Mouse (Mus musculus) ES-Bruce4 (cell line): ENCODE measurements around the gene Kcnj5. TPM values are rescaled to one million over a fixed set of nuclear protein-coding genes. Genes with fewer than 3 reads are reported as not detected.

Experiments used
- H3K27ac ChIP-seq: 2 replicates; pipeline ENCODE4 v1.5.1; 2012; ENCODE audit warnings: low read length, inconsistent platforms; ENCODE audit not compliant: insufficient read depth
- H3K27me3 ChIP-seq: 2 replicates; pipeline ENCODE4 v1.6.1; 2012; ENCODE audit warnings: mild to moderate bottlenecking, low read length, inconsistent platforms; ENCODE audit not compliant: control insufficient read depth, poor library complexity, insufficient read depth, severe bottlenecking
- H3K36me3 ChIP-seq: 2 replicates; pipeline ENCODE4 v1.6.1; 2012; ENCODE audit warnings: inconsistent platforms, mild to moderate bottlenecking, low read length, moderate library complexity; ENCODE audit not compliant: control insufficient read depth, poor library complexity, insufficient read depth, severe bottlenecking
- H3K4me1 ChIP-seq: one replicate; pipeline ENCODE4 v1.8.1; 2011; ENCODE audit warnings: low read length; ENCODE audit not compliant: control insufficient read depth, insufficient read depth
- H3K4me3 ChIP-seq: 2 replicates; pipeline ENCODE4 v1.5.1; 2011; ENCODE audit warnings: low read depth, mild to moderate bottlenecking, low read length
- H3K9ac ChIP-seq: 2 replicates; pipeline ENCODE4 v1.6.1; 2012; ENCODE audit warnings: low read depth, mild to moderate bottlenecking, inconsistent platforms; ENCODE audit not compliant: poor library complexity, severe bottlenecking
- H3K9me3 ChIP-seq: replicated peaks from 2 replicates; pipeline ENCODE4 v1.6.1; 2012; ENCODE audit warnings: mild to moderate bottlenecking, low read length, inconsistent platforms; ENCODE audit not compliant: control insufficient read depth, poor library complexity, insufficient read depth, severe bottlenecking
- CTCF ChIP-seq: IDR thresholded peaks from one replicate; pipeline ENCODE4 v1.8.1; 2011; ENCODE audit warnings: low read depth, low read length
- EP300 ChIP-seq: IDR thresholded peaks from 2 replicates; pipeline ENCODE4 v1.6.1; 2011; ENCODE audit warnings: low read depth, low read length; ENCODE audit not compliant: insufficient read depth
- POLR2A ChIP-seq: IDR thresholded peaks from one replicate; pipeline ENCODE4 v1.8.1; 2011; ENCODE audit warnings: low read length; ENCODE audit not compliant: insufficient read depth
- polyA plus RNA-seq: library from polyadenylated mRNA; stranded (reverse); fragments of >200 nt; gene quantifications from 2 replicates; pipeline ENCODE4 v1.2.4, GENCODE M21; 2011; ENCODE audit warnings: low read depth; ENCODE audit not compliant: missing spikeins, insufficient read depth, insufficient read length

Gene Kcnj5
- polyA plus RNA-seq, 1 experiment = not detected

- Histone ChIP-seq H3K27me3 (peaks cover 7% of the 10 kb centered on the region), H3K27ac (no peak overlapping the region), H3K4me3 (no peak overlapping the region), H3K4me1 (no peaks in the 10 kb centered on the region), H3K9ac (no peak overlapping the region), H3K9me3 (no peaks in the 10 kb centered on the region), H3K36me3 (no peaks in the 10 kb centered on the region)
- TF ChIP-seq POLR2A = no peak
- TF ChIP-seq EP300 = no peak
Observed at GRCm38 (mm10) chr9:32340831-32341230, 3.3 kb downstream of the Kcnj5 start.

GRCm38 (mm10) chr9:32335389-32336150, 8.6 kb downstream of the Kcnj5 start:
- H3K27me3 ChIP-seq = no peaks in the 10 kb centered on the region
- H3K27ac ChIP-seq = no peak overlapping the region
- no peaks in the 10 kb centered on the region for H3K36me3 ChIP-seq
- H3K9ac ChIP-seq = no peak overlapping the region
- no peaks in the 10 kb centered on the region for H3K4me1 ChIP-seq
- H3K4me3 ChIP-seq = no peak overlapping the region
- no peaks in the 10 kb centered on the region; the same call in 1 of the 2 replicates for H3K9me3 ChIP-seq
- no peak for TF ChIP-seq CTCF
- TF ChIP-seq EP300 = no peak
- no peak for TF ChIP-seq POLR2A

GRCm38 (mm10) chr9:32331162-32331561, 13.0 kb downstream of the Kcnj5 start:
- H3K9me3 ChIP-seq = no peaks in the 10 kb centered on the region; the same call in 1 of the 2 replicates
- TF ChIP-seq POLR2A (no peak), CTCF (no peak), EP300 (no peak)
- no peak overlapping the region for H3K27ac ChIP-seq
- H3K9ac ChIP-seq = no peak overlapping the region
- no peaks in the 10 kb centered on the region for H3K4me1 ChIP-seq
- no peak overlapping the region for H3K4me3 ChIP-seq
- no peaks in the 10 kb centered on the region for H3K27me3 ChIP-seq
- no peaks in the 10 kb centered on the region for H3K36me3 ChIP-seq

- H3K9me3 ChIP-seq = no peaks in the 10 kb centered on the region; the same call in 1 of the 2 replicates
- no peaks in the 10 kb centered on the region for H3K36me3 ChIP-seq
- H3K9ac ChIP-seq = no peak overlapping the region
- H3K27me3 ChIP-seq = no peaks in the 10 kb centered on the region
- H3K4me1 ChIP-seq = no peaks in the 10 kb centered on the region
- no peak for TF ChIP-seq CTCF
- TF ChIP-seq EP300 = no peak
- no peak for TF ChIP-seq POLR2A
- H3K4me3 ChIP-seq = no peak overlapping the region
- H3K27ac ChIP-seq = no peak overlapping the region
Observed at GRCm38 (mm10) chr9:32328777-32329176, 15.4 kb downstream of the Kcnj5 start.

- Histone ChIP-seq H3K4me3 (no peak overlapping the region), H3K27ac (no peak overlapping the region), H3K9me3 (no peaks in the 10 kb centered on the region), H3K4me1 (no peaks in the 10 kb centered on the region), H3K9ac (no peak overlapping the region), H3K27me3 (no peaks in the 10 kb centered on the region), H3K36me3 (no peaks in the 10 kb centered on the region)
- TF ChIP-seq EP300 = no peak
- TF ChIP-seq CTCF = no peak
- TF ChIP-seq POLR2A = no peak
Observed at GRCm38 (mm10) chr9:32323610-32324009, 20.5 kb downstream of the Kcnj5 start.

- H3K9me3 ChIP-seq = no peaks in the 10 kb centered on the region
- no peak overlapping the region for H3K4me3 ChIP-seq
- no peak overlapping the region for H3K9ac ChIP-seq
- no peaks in the 10 kb centered on the region for H3K4me1 ChIP-seq
- H3K36me3 ChIP-seq = no peaks in the 10 kb centered on the region
- H3K27ac ChIP-seq = no peak overlapping the region
- TF ChIP-seq CTCF = no peak
- TF ChIP-seq POLR2A = no peak
- TF ChIP-seq EP300 = no peak
- no peaks in the 10 kb centered on the region for H3K27me3 ChIP-seq
Observed at GRCm38 (mm10) chr9:32320167-32320566, 24.0 kb downstream of the Kcnj5 start.
